Mouse (Mus musculus) embryonic facial prominence, embryonic 13.5 days (tissue): Measurements from ENCODE around the gene Ctnnb1. TPM values are rescaled to one million over a fixed set of nuclear protein-coding genes. Genes with fewer than 3 reads are reported as not detected.

Experiments used
- ATAC-seq: fragments of 200-750 bp; cut with Nextera tagmentation; 2 replicates; pipeline ENCODE4 v1.8.0; 2017; ENCODE audit warnings: low read depth; ENCODE audit not compliant: insufficient number of reproducible peaks, insufficient read depth, low FRiP score, low TSS enrichment
- H3K27ac ChIP-seq: fragments of 300-500 bp; sonication (generic); 2 replicates; pipeline ENCODE4 v1.5.1; 2015; ENCODE audit warnings: moderate library complexity, mild to moderate bottlenecking, inconsistent platforms
- H3K27me3 ChIP-seq: fragments of 300-500 bp; sonication (generic); 2 replicates; pipeline ENCODE4 v1.6.1; 2015; ENCODE audit warnings: mild to moderate bottlenecking, inconsistent platforms
- H3K36me3 ChIP-seq: fragments of 300-500 bp; sonication (generic); 2 replicates; pipeline ENCODE4 v1.6.1; 2015; ENCODE audit warnings: mild to moderate bottlenecking, inconsistent platforms
- H3K4me1 ChIP-seq: fragments of 300-500 bp; sonication (generic); 2 replicates; pipeline ENCODE4 v1.6.1; 2015; ENCODE audit warnings: inconsistent platforms
- H3K4me2 ChIP-seq: fragments of 300-500 bp; sonication (generic); 2 replicates; pipeline ENCODE4 v1.6.1; 2015; ENCODE audit warnings: moderate library complexity, mild to moderate bottlenecking, inconsistent platforms
- H3K4me3 ChIP-seq: fragments of 300-500 bp; sonication (generic); 2 replicates; pipeline ENCODE4 v1.5.1; 2015; ENCODE audit warnings: mild to moderate bottlenecking, inconsistent platforms
- H3K9ac ChIP-seq: fragments of 300-500 bp; sonication (generic); 2 replicates; pipeline ENCODE4 v1.6.1; 2015; ENCODE audit warnings: mild to moderate bottlenecking, inconsistent platforms
- H3K9me3 ChIP-seq: fragments of 300-500 bp; sonication (generic); 2 replicates; pipeline ENCODE4 v1.6.1; 2016; ENCODE audit warnings: inconsistent platforms
- WGBS: fragments of 180-500 bp; shearing (Covaris S2); methylation state at CpG from one replicate; pipeline ENCODE4 v1.1.7; 2015; ENCODE audit warnings: mixed read lengths; 5-methylcytosine and 5-hydroxymethylcytosine counted together
- polyA plus RNA-seq: library from polyadenylated mRNA; unstranded; fragments of >200 nt; fragmentation: Nextera tagmentation; extraction: Ambion mirVana; gene quantifications from 2 replicates; pipeline ENCODE4 v1.2.1, GENCODE M21; 2015

Gene Ctnnb1
- 774 and 809 TPM in 2 replicates for polyA plus RNA-seq

GRCm38 (mm10) chr9:120929081-120929480, at the start of gene Ctnnb1:
TSS of gene Ctnnb1 (plus strand) at chr9:120929216.
- Histone ChIP-seq H3K27ac (no peak within 1 kb of the TSS), H3K4me3 (no peak within 1 kb of the TSS), H3K4me1 (peaks cover 7% of the 10 kb centered on the region; the same call in 1 of the 2 replicates), H3K9ac (no peak within 1 kb of the TSS), H3K36me3 (no peaks in the 10 kb centered on the region), H3K4me2 (no peak within 1 kb of the TSS), H3K9me3 (no peaks in the 10 kb centered on the region), H3K27me3 (no peaks in the 10 kb centered on the region)
- 73% methylated on average over 11 of the region's 11 CpGs for WGBS
- ATAC-seq = no peak

GRCm38 (mm10) chr9:120880286-120880685, 48.7 kb upstream of the Ctnnb1 start:
- no peak overlapping the region for H3K27ac ChIP-seq
- WGBS = 80% methylated on average over 9 of the region's 9 CpGs
- H3K36me3 ChIP-seq = no peaks in the 10 kb centered on the region
- H3K9me3 ChIP-seq = no peaks in the 10 kb centered on the region
- no peak overlapping the region for H3K4me2 ChIP-seq
- peaks cover 9% of the 10 kb centered on the region for H3K4me1 ChIP-seq
- ATAC-seq = no peak
- H3K4me3 ChIP-seq = no peak overlapping the region
- H3K27me3 ChIP-seq = no peaks in the 10 kb centered on the region
- H3K9ac ChIP-seq = no peak overlapping the region

GRCm38 (mm10) chr9:120881121-120881520, 47.9 kb upstream of the Ctnnb1 start:
- Histone ChIP-seq H3K36me3 (no peaks in the 10 kb centered on the region), H3K4me3 (no peak overlapping the region), H3K27me3 (no peaks in the 10 kb centered on the region), H3K4me1 (peaks cover 13% of the 10 kb centered on the region), H3K4me2 (no peak overlapping the region), H3K9me3 (no peaks in the 10 kb centered on the region), H3K27ac (no peak overlapping the region), H3K9ac (no peak overlapping the region)
- WGBS = 87% methylated on average over 15 of the region's 15 CpGs
- no peak for ATAC-seq

GRCm38 (mm10) chr9:120881839-120882238, 47.2 kb upstream of the Ctnnb1 start:
- no peaks in the 10 kb centered on the region for H3K9me3 ChIP-seq
- WGBS = 69% methylated on average over 4 of the region's 4 CpGs
- H3K9ac ChIP-seq = no peak overlapping the region
- no peak overlapping the region for H3K4me3 ChIP-seq
- H3K36me3 ChIP-seq = no peaks in the 10 kb centered on the region
- no peak for ATAC-seq
- no peak overlapping the region for H3K4me2 ChIP-seq
- H3K27me3 ChIP-seq = no peaks in the 10 kb centered on the region
- peaks cover 13% of the 10 kb centered on the region for H3K4me1 ChIP-seq
- no peak overlapping the region for H3K27ac ChIP-seq

- H3K4me1 ChIP-seq = peaks cover 13% of the 10 kb centered on the region
- H3K4me3 ChIP-seq = no peak overlapping the region
- peak overlapping the region; percentile 3; the same call in 1 of the 2 replicates for H3K4me2 ChIP-seq
- H3K36me3 ChIP-seq = no peaks in the 10 kb centered on the region
- H3K27me3 ChIP-seq = no peaks in the 10 kb centered on the region
- no peak overlapping the region for H3K9ac ChIP-seq
- H3K9me3 ChIP-seq = no peaks in the 10 kb centered on the region
- H3K27ac ChIP-seq = peak overlapping the region; percentile 87
- ATAC-seq = peak; percentile 81
- 34% methylated on average over 10 of the region's 10 CpGs for WGBS
These were observed 44.3 kb upstream of the Ctnnb1 start for GRCm38 (mm10) chr9:120884726-120885125.

- Histone ChIP-seq H3K4me3 (no peak overlapping the region), H3K4me2 (no peak overlapping the region), H3K27ac (no peak overlapping the region), H3K9me3 (no peaks in the 10 kb centered on the region), H3K27me3 (no peaks in the 10 kb centered on the region), H3K36me3 (no peaks in the 10 kb centered on the region), H3K9ac (no peak overlapping the region), H3K4me1 (peaks cover 13% of the 10 kb centered on the region)
- no peak for ATAC-seq
- 76% methylated on average over 2 of the region's 2 CpGs for WGBS
These were observed 41.4 kb upstream of the Ctnnb1 start for GRCm38 (mm10) chr9:120887631-120888030.

GRCm38 (mm10) chr9:120893435-120893834, 35.6 kb upstream of the Ctnnb1 start:
- 95% methylated on average over 11 of the region's 11 CpGs for WGBS
- Histone ChIP-seq H3K9ac (no peak overlapping the region), H3K27ac (no peak overlapping the region), H3K27me3 (no peaks in the 10 kb centered on the region), H3K9me3 (no peaks in the 10 kb centered on the region), H3K4me2 (no peak overlapping the region), H3K4me1 (no peaks in the 10 kb centered on the region), H3K4me3 (no peak overlapping the region), H3K36me3 (no peaks in the 10 kb centered on the region)
- no peak for ATAC-seq

- Histone ChIP-seq H3K9me3 (no peaks in the 10 kb centered on the region), H3K36me3 (no peaks in the 10 kb centered on the region), H3K4me1 (0 out of 2 replicates have a peak, but pooled peaks cover 5% of the 10 kb centered on the region), H3K4me3 (no peak overlapping the region), H3K4me2 (no peak overlapping the region), H3K27ac (no peak overlapping the region), H3K9ac (no peak overlapping the region), H3K27me3 (no peaks in the 10 kb centered on the region)
- ATAC-seq = no peak
- WGBS = 82% methylated on average over 10 of the region's 10 CpGs
These were observed 35.0 kb upstream of the Ctnnb1 start for GRCm38 (mm10) chr9:120893971-120894370.

GRCm38 (mm10) chr9:120894376-120894775, 34.6 kb upstream of the Ctnnb1 start:
- Histone ChIP-seq H3K9me3 (no peaks in the 10 kb centered on the region), H3K27ac (no peak overlapping the region), H3K27me3 (no peaks in the 10 kb centered on the region), H3K4me3 (no peak overlapping the region), H3K4me1 (0 out of 2 replicates have a peak, but pooled peaks cover 6% of the 10 kb centered on the region), H3K4me2 (no peak overlapping the region), H3K9ac (no peak overlapping the region), H3K36me3 (no peaks in the 10 kb centered on the region)
- WGBS = 95% methylated on average over 9 of the region's 9 CpGs
- ATAC-seq = no peak

GRCm38 (mm10) chr9:120896502-120896901, 32.5 kb upstream of the Ctnnb1 start:
- no peaks in the 10 kb centered on the region for H3K27me3 ChIP-seq
- H3K9ac ChIP-seq = no peak overlapping the region
- WGBS = 61% methylated on average over 5 of the region's 5 CpGs
- H3K27ac ChIP-seq = no peak overlapping the region
- ATAC-seq = no peak
- no peaks in the 10 kb centered on the region for H3K36me3 ChIP-seq
- H3K4me3 ChIP-seq = no peak overlapping the region
- H3K4me2 ChIP-seq = no peak overlapping the region
- H3K4me1 ChIP-seq = peaks cover 18% of the 10 kb centered on the region; the same call in 1 of the 2 replicates
- H3K9me3 ChIP-seq = no peaks in the 10 kb centered on the region

GRCm38 (mm10) chr9:120897269-120897668, 31.7 kb upstream of the Ctnnb1 start:
- 78% methylated on average over 4 of the region's 4 CpGs for WGBS
- no peak for ATAC-seq
- Histone ChIP-seq H3K9ac (no peak overlapping the region), H3K9me3 (no peaks in the 10 kb centered on the region), H3K27me3 (no peaks in the 10 kb centered on the region), H3K36me3 (no peaks in the 10 kb centered on the region), H3K4me2 (no peak overlapping the region), H3K4me1 (peaks cover 18% of the 10 kb centered on the region; the same call in 1 of the 2 replicates), H3K27ac (no peak overlapping the region), H3K4me3 (no peak overlapping the region)

- Histone ChIP-seq H3K9me3 (no peaks in the 10 kb centered on the region), H3K27me3 (no peaks in the 10 kb centered on the region), H3K4me2 (no peak overlapping the region), H3K9ac (no peak overlapping the region), H3K4me1 (peaks cover 18% of the 10 kb centered on the region; the same call in 1 of the 2 replicates), H3K4me3 (no peak overlapping the region), H3K36me3 (no peaks in the 10 kb centered on the region), H3K27ac (no peak overlapping the region)
- ATAC-seq = no peak
- 31% methylated on average over 4 of the region's 4 CpGs for WGBS
These were observed 29.2 kb upstream of the Ctnnb1 start for GRCm38 (mm10) chr9:120899833-120900232.
